Comparison of ENCODE assay signal across 16 mouse cellular contexts in genomic region chr19:45947286-45947685, GRCm38 (mm10).
"Had no signal": no experiment of that assay in that cellular context is flagged by ENCODE, and none has a peak within 500 bp of the region (broad histone marks: within the 10 kb centered on the region; RNA-seq: fewer than 3 reads in every experiment).

No protein-coding gene starts in this region.

- H3K4me1 ChIP-seq: midbrain, embryonic 10.5 days; midbrain, embryonic 12.5 days; neural tube, embryonic 13.5 days; neural tube, embryonic 15.5 days; stomach, embryonic 15.5 days had no signal

- H3K27ac ChIP-seq: midbrain, embryonic 10.5 days; midbrain, embryonic 12.5 days; neural tube, embryonic 13.5 days; neural tube, embryonic 15.5 days; stomach, embryonic 15.5 days; stomach, postnatal 0 days had no signal

- H3K4me3 ChIP-seq: midbrain, embryonic 10.5 days; midbrain, embryonic 12.5 days; myocyte; neural tube, embryonic 13.5 days; neural tube, embryonic 15.5 days; stomach, embryonic 15.5 days had no signal

- DNase-seq: lung, adult 18-20 months; lung, embryonic 14.5 days; lung, postnatal 10 days; lung, postnatal 4 days; midbrain, embryonic 14.5 days; thymus, adult 18-20 months; thymus, postnatal 14 days; thymus, postnatal 36 days had no signal

- H3K27me3 ChIP-seq: midbrain, embryonic 12.5 days; neural tube, embryonic 13.5 days; neural tube, embryonic 15.5 days; stomach, embryonic 15.5 days had no signal

- ATAC-seq: midbrain, embryonic 16.5 days had no signal

- H3K36me3 ChIP-seq: stomach, embryonic 15.5 days had no signal

- H3K9ac ChIP-seq: lung, embryonic 14.5 days; midbrain, embryonic 12.5 days; neural tube, embryonic 13.5 days; neural tube, embryonic 15.5 days; stomach, embryonic 15.5 days had no signal
